Mouse (Mus musculus) spleen, postnatal 10 days (tissue): Measurements from ENCODE around the gene Nek10.
"Not testable (repeated sequence)": the region's sequence is repeated elsewhere in the genome, so short reads cannot be mapped to it uniquely, and the experiment has no call there.

Experiments
- DNase-seq, 2 experiments: peaks; one replicate each; pipeline ENCODE4 v3.0.0; 2021 to 2022; ENCODE audit warnings: low spot score in 2 of 2

Gene Nek10

DNA sequence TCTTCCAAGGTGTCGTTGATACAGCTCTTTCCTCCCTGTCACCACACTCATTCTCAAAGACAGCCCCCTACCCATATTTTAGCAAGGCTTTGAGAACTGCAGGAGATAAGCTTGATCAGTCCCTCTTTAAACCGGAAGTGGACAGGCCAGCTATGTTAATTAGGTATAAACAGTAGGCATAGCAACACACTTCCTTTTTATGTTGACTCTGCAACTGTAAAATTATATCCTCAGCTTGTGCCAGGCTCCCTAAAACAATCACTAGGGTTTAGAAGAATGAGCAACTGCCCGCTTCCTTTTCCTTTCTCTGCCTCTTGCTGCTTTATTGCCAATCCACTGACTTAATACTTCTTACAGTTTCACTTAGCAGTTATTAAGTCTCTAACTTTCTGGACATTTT lies 67.2 kb downstream of the Nek10 start:
- no peak for DNase-seq

- no peak for DNase-seq
These were observed 67.9 kb downstream of the Nek10 start for GRCm38 (mm10) chr14:14871121-14871520.

GRCm38 (mm10) chr14:14871700-14872099 lies 68.5 kb downstream of the Nek10 start:
- no peak for DNase-seq

DNA sequence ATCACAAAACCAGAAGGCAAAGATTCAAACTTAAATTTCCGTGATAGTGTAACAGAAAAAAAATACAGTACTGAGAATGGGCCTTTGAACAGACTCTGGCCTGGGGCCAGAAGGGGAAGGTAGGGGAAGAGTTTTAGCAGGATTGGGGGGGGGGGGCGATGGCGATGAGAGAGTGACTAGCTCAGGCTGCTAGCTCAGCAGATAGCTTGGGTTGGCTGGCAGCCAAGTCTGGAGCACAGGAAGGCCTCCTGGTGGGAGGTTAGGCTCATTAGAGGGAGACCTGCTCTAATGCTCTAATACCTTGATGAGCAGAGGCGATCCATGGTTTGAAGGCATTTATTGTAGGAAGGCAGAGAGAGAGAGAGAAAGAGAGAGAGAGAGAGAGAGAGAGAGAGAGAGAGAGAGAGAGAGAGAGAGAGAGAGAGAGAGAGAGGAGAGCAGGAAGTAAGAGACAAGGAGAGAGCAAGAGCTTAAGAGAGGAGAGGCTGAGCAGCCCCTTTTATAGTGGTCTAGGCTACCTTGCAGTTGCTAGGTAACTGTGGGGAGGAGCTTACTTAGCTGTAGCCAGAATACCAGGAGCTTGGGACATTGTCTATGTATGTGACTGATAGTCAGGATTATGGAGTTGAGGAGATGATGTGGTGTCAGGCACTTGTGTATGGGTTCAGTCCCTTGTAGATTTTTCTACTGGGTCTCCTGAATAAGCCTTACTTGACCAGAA lies 90.9 kb downstream of the Nek10 start:
- no peak for DNase-seq

- no peak for DNase-seq
These were observed 91.6 kb downstream of the Nek10 start for GRCm38 (mm10) chr14:14894776-14895175.

DNA sequence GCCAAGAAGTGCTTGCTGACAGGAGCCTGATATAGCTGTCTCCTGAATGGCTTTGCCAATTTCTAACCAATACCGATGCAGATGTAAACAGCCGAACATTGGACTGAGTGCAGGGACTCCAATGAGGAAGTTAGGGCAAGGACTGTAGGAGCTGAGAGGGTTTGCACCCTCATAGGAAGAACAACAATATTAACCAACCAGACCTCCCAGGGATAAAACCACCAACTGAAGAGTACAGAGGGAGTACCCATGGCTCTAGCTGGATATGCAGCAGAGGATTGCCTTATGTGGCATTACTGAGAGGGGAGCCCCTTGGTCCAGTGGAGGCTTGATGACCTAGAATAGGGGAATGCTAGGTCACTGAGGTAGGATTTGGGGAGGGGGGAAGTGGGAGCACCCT lies 92.1 kb downstream of the Nek10 start:
- DNase-seq: no peak

DNA sequence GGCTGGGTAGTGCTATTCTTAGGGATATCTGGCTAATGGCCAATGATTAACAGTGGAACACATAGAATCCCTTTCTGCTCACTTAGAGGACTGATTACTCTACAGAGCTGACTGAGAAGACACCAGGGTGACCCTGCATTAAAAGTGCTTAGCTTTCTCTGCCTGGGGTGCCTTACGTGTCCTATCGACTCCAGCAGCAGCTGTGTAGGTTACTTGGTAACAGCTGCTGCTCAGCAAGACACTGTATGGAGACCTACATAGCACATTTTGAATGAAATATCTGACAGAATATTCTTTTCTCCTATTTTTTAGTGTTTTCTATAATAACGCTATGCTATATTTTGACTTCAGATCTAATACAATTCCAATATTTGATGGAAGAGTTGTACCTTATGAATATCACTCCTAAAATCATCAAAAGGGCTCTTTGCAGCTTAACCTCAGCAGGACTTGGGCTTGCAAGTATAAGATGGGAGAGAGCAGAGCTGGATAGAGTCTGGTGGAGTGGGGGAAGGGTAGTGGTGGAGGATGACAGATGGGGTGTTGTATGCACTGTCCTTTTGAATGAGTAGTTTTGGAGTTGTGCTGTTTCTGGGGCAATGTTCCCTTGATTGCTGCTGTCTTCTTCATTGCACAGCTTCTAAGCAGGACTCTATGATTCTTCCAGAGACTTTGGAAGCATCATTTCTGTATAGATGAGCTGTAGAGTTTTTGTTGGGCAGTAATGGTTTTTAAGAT lies 93.4 kb downstream of the Nek10 start:
- no peak for DNase-seq

- peak; percentile 14 to 58 for DNase-seq
These were observed 101.7 kb downstream of the Nek10 start for GRCm38 (mm10) chr14:14904750-14905529.

DNA sequence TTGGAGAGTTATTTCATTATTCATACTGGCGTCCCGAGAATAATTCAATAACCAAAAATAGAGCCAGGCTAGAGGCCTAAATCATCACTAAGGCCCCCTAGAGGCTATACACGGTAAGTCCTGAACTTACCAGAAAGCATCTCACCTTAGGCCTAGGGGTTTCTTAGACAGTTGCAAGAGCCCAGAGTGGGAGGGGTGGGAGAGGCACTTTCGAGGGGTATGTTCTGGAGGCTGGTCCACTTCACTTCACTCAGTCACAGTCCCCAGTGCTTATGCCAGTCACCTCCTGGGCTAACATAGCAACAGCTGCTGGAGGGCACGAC lies 102.3 kb downstream of the Nek10 start:
- DNase-seq: no peak

- no peak for DNase-seq
These were observed 122.4 kb downstream of the Nek10 start for GRCm38 (mm10) chr14:14925615-14926014.

- DNase-seq: no peak
These were observed 124.3 kb downstream of the Nek10 start for GRCm38 (mm10) chr14:14927559-14927958.

- no peak for DNase-seq
These were observed 131.8 kb downstream of the Nek10 start for GRCm38 (mm10) chr14:14934977-14935376.

DNA sequence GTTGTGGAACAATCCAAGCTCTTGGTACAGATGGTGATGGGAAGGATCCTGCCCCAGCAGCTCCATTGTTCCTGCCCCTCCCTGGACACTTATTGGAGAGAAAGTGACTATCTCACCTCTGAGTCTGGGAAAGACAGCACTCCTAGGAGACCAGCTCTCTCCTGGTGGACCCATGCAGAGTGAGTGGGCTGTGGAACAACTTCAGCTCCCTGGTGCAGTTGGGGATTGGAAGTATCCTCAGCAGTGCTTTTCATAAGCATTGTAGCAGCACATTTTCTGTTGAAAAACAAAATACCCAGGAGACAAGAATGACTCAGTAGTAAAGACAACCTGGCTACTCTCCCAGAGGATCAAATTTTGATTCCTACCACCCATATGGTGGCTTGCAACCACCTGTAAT lies 142.7 kb downstream of the Nek10 start:
- DNase-seq: no peak

DNA sequence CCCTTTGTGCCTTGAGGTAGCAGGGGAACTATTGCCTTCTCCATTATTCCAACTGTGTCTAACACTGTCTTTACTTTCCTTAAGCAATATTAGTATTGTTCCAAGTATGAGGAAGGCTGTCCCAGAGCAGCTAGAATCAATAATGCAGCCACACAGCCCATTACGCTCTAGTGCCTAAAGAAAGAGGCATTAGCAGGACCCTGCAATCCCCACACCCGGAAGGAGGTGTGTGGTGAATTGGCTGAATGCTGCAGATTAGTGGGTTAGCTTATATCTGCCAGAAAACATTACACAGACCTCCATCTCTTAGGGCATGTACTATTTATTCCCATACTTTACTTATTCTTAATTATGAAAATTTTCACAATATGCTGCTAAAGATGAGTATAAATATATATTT lies 145.8 kb downstream of the Nek10 start:
- DNase-seq: no peak

DNA sequence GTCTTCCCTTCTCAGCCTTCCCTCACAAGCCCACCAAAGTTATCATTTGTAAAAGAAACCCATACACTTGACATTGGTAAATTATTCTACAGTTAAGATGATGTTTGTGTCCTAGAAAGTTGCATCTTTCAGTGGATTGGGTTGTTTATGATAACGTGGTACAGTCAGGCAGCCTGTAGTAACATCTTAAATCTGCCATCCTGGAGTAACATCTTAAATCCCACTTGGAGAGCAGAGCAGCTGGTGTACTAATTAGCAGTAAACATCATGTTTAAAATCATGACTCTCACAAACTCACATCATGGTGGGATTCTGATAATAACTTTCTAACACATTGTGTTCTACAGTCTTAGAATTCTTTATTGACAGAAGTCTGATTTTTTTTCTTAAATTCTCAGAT lies 148.6 kb downstream of the Nek10 start:
- no peak for DNase-seq

DNA sequence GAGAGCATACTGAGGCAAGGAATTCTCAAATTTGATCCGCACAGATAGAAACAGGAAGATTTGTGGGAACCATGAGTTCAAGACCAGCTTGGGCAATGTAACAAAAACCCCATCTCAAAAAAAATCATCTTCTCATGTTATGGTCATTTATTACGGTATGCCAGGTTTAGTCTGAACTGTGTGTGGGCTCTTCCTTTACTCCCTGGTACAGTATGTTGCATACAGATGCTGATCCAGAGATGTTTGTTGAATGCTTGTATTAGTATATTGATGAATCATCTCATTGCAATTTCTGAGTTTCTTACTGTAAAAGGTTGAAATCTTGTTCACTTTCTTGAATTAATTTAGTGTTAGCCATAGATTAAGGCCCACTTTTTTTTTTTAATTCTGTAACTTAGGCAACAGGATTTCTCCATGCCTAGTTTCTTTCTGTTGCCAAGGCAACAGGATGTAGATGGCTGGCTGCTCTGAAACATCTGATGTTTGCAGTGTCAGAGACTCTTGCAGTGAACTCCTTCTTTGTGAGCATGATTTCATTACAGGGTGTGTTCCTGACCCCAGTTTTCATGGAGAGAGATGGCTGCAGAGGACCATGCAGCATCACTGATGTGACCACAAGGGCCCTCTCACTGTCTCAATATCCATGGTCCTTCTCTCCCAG lies 156.7 kb downstream of the Nek10 start:
- DNase-seq: no peak

GRCm38 (mm10) chr14:14960441-14960988 lies 157.3 kb downstream of the Nek10 start:
- no peak for DNase-seq

GRCm38 (mm10) chr14:14970633-14971032 lies 167.4 kb downstream of the Nek10 start:
- no peak for DNase-seq

GRCm38 (mm10) chr14:14971056-14971455 lies 167.8 kb downstream of the Nek10 start:
- no peak for DNase-seq

GRCm38 (mm10) chr14:14974156-14974555 lies 170.9 kb downstream of the Nek10 start:
- DNase-seq: no peak

DNA sequence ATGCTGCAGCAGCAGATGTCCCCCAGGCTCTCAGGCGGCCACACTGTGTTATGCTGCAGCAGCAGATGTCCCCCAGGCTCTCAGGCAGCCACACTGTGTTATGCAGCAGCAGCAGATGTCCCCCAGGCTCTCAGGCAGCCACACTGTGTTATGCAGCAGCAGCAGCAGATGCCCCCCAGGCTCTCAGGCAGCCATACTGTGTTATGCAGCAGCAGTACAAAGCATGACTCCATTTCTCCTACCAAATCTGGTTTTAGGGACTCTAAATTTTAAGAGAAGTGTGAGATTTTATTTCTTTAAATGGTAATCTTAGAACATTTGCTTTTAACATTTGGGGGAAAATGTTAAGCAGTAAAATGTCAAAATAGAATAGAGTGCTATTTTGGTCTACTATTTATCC lies 180.9 kb downstream of the Nek10 start:
- not testable (repeated sequence) for DNase-seq
